In the genomic region with DNA sequence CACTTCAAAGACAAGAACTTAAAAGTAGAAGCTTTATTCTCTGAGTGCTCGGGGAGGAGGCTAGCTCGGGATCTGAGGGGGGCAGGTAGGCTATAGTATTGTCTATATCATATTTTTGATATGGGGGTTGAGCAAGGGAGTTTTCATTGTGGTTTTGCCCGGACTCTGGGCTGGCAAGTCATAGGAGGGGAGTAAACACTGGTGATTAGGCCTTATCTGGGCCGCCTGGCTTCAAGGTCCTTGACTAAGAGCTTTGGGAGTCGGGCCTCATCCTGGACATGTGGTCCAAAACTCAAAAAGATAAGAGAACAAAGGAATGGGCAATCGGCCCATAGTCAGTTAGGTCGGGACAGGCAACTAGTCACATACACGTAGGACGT, we compare ENCODE assay signal across 11 mouse cellular contexts. TPM values are rescaled to one million over a fixed set of nuclear protein-coding genes. Genes with fewer than 3 reads are reported as not detected.
DNase-seq lines count a peak whose midpoint lies in the region; ATAC-seq lines count a peak whose summit lies in the region.
"Had no signal": no experiment of that assay in that cellular context is flagged by ENCODE, and none has a peak within 500 bp of the region (broad histone marks: within the 10 kb centered on the region; RNA-seq: fewer than 3 reads in every experiment).

No protein-coding gene starts in this region.

- 13% methylated on average over 9 of the region's 9 CpGs for WGBS in liver, embryonic 15.5 days (ENCODE audit: insufficient replicate concordance)
- 85% methylated on average over 9 of the region's 9 CpGs for WGBS in forebrain, embryonic 11.5 days

- peak; percentile 80 for ATAC-seq in liver, embryonic 15.5 days (ENCODE audit: insufficient read depth)
- ATAC-seq in forebrain, embryonic 11.5 days (replicated peaks; ENCODE audit: low FRiP score) = no peak
- ATAC-seq: lung, postnatal 0 days had no signal

- peak overlapping the region; percentile 82 for H3K27ac ChIP-seq in liver, embryonic 15.5 days (replicated peaks)
- H3K27ac ChIP-seq in forebrain, embryonic 11.5 days (ENCODE audit: low read depth, low read length) = no peak overlapping the region
- H3K27ac ChIP-seq: embryonic facial prominence, embryonic 13.5 days had no signal

- peak overlapping the region; percentile 38 for H3K4me2 ChIP-seq in liver, embryonic 15.5 days
- no peak overlapping the region for H3K4me2 ChIP-seq in forebrain, embryonic 11.5 days (ENCODE audit: low read depth, low read length, severe bottlenecking)
- H3K4me2 ChIP-seq: embryonic facial prominence, embryonic 13.5 days had no signal

- no peaks in the 10 kb centered on the region for H3K36me3 ChIP-seq in liver, embryonic 15.5 days (replicated peaks)
- H3K36me3 ChIP-seq in forebrain, embryonic 11.5 days (ENCODE audit: control insufficient read depth, insufficient read depth, low read length) = no peaks in the 10 kb centered on the region

- no peaks in the 10 kb centered on the region for H3K27me3 ChIP-seq in liver, embryonic 15.5 days
- H3K27me3 ChIP-seq in forebrain, embryonic 11.5 days (ENCODE audit: control insufficient read depth, insufficient read depth, low read length) = no peaks in the 10 kb centered on the region
- H3K27me3 ChIP-seq: embryonic facial prominence, embryonic 13.5 days had no signal

- H3K4me3 ChIP-seq in liver, embryonic 15.5 days (replicated peaks) = no peak overlapping the region
- no peak overlapping the region for H3K4me3 ChIP-seq in forebrain, embryonic 11.5 days (ENCODE audit: low read depth, low read length)
- H3K4me3 ChIP-seq: embryonic facial prominence, embryonic 13.5 days had no signal

- H3K9ac ChIP-seq in liver, embryonic 15.5 days = 0 out of 2 replicates have a peak overlapping the region, but pooled peaks have one; percentile 23
- H3K9ac ChIP-seq in forebrain, embryonic 11.5 days (ENCODE audit: low read length) = no peak overlapping the region
- H3K9ac ChIP-seq: embryonic facial prominence, embryonic 13.5 days had no signal

- peaks cover 70% of the 10 kb centered on the region for H3K4me1 ChIP-seq in liver, embryonic 15.5 days (replicated peaks)
- no peaks in the 10 kb centered on the region for H3K4me1 ChIP-seq in forebrain, embryonic 11.5 days (replicated peaks; ENCODE audit: control insufficient read depth, insufficient read depth, low read length)

- no peaks in the 10 kb centered on the region for H3K9me3 ChIP-seq in liver, embryonic 15.5 days (replicated peaks)
- no peaks in the 10 kb centered on the region for H3K9me3 ChIP-seq in forebrain, embryonic 11.5 days (ENCODE audit: control insufficient read depth, low read length)

- peak; percentile 86 for DNase-seq in ovary, adult 18-20 months (ENCODE audit: low spot score)
- no peak for DNase-seq in ovary, postnatal 14 days (ENCODE audit: low spot score)
- peak; percentile 74 for DNase-seq in c-Kit-positive CD71-positive TER-119-positive erythroid progenitor cells, embryonic 14.5 days (ENCODE audit: low spot score)
- DNase-seq in forebrain, embryonic 11.5 days (ENCODE audit: low spot score) = no peak
- no peak for DNase-seq in gastrocnemius, postnatal 10 days
- DNase-seq in left cerebral cortex, adult 9 months (ENCODE audit: low spot score in 2 of 2) = no peak
- DNase-seq: cerebellum, adult 2 months; kidney, adult 9 months had no signal

RNA-seq across cellular contexts. Expression of a gene that starts 8.1 kb away (rescaled TPM):
- 48.1 and 52.7 TPM in 2 replicates for polyA plus RNA-seq in liver, embryonic 15.5 days (2015; fragmentation: Nextera tagmentation; extraction: Ambion mirVana)
- 105 and 121 TPM in 2 replicates for polyA plus RNA-seq in forebrain, embryonic 11.5 days (2014; fragmentation: Nextera tagmentation; extraction: Ambion mirVana)
- total RNA-seq in gastrocnemius, postnatal 10 days (2021) = 100 to 1,000 TPM; 186 to 216 TPM

RNA-seq across cellular contexts. Expression of a gene that starts 56.5 kb away (rescaled TPM):
- 6.3 and 6.6 TPM in 2 replicates for polyA plus RNA-seq in liver, embryonic 15.5 days (2015; fragmentation: Nextera tagmentation; extraction: Ambion mirVana)
- polyA plus RNA-seq in forebrain, embryonic 11.5 days (2014; fragmentation: Nextera tagmentation; extraction: Ambion mirVana) = 109 and 110 TPM in 2 replicates
- 1 to 10 TPM; 5.4 to 8.4 TPM for total RNA-seq in gastrocnemius, postnatal 10 days (2021)

Comparison
In these comparisons a context has a peak if more than half of its experiments do, and no peak if none do; other contexts are left out.
1. DNase-seq: peak in ovary, adult 18-20 months (single experiment) and c-Kit-positive CD71-positive TER-119-positive erythroid progenitor cells, embryonic 14.5 days (single experiment); none in ovary, postnatal 14 days (single experiment), forebrain, embryonic 11.5 days (single experiment), gastrocnemius, postnatal 10 days (single experiment) and left cerebral cortex, adult 9 months (0 of 2).
2. RNA of a gene that starts 56.5 kb away (polyA plus RNA-seq): 109 to 110 TPM in forebrain, embryonic 11.5 days; 6.3 to 6.6 TPM in liver, embryonic 15.5 days; every median in the first group is over 10 times any median in the second.